Mouse (Mus musculus) stomach, embryonic 14.5 days (tissue): ENCODE measurements at regions not wholly inside any gene's neighbourhood (a gene's known extent, or its start where the extent isn't known, plus 50 kb on each side); places are given as distances from the start of the nearest gene placed in this dataset.

Source experiments
- ATAC-seq: fragments of 200-750 bp; cut with Nextera tagmentation; 2 replicates; pipeline ENCODE4 v1.8.0; 2017; ENCODE audit warnings: low read depth, moderate TSS enrichment; ENCODE audit not compliant: insufficient number of reproducible peaks, insufficient read depth, low FRiP score
- H3K27ac ChIP-seq: fragments of 300-500 bp; sonication (generic); 2 replicates; pipeline ENCODE4 v1.5.1; 2014; ENCODE audit warnings: mild to moderate bottlenecking, low read length, moderate library complexity, mixed read lengths
- H3K27me3 ChIP-seq: fragments of 300-500 bp; sonication (generic); 2 replicates; pipeline ENCODE4 v1.6.1; 2014; ENCODE audit warnings: low read length, control low read depth, mixed read lengths; ENCODE audit not compliant: control insufficient read depth, insufficient read depth
- H3K36me3 ChIP-seq: fragments of 300-500 bp; sonication (generic); 2 replicates; pipeline ENCODE4 v1.6.1; 2014; ENCODE audit warnings: mild to moderate bottlenecking, control low read depth, low read length, moderate library complexity, mixed read lengths; ENCODE audit not compliant: control insufficient read depth, insufficient read depth
- H3K4me1 ChIP-seq: fragments of 300-500 bp; sonication (generic); 2 replicates; pipeline ENCODE4 v1.6.1; 2014; ENCODE audit warnings: low read length, control low read depth, mixed read lengths; ENCODE audit not compliant: control insufficient read depth, insufficient read depth
- H3K4me2 ChIP-seq: fragments of 300-500 bp; sonication (generic); replicated peaks from 2 replicates; pipeline ENCODE4 v1.6.1; 2014; ENCODE audit warnings: low read depth, low read length, control low read depth
- H3K4me3 ChIP-seq: fragments of 300-500 bp; sonication (generic); 2 replicates; pipeline ENCODE4 v1.5.1; 2014; ENCODE audit warnings: low read depth, low read length, control low read depth
- H3K9ac ChIP-seq: fragments of 300-500 bp; sonication (generic); replicated peaks from 2 replicates; pipeline ENCODE4 v1.6.1; 2014; ENCODE audit warnings: low read depth, mild to moderate bottlenecking, control low read depth, low read length, moderate library complexity, mixed read lengths
- H3K9me3 ChIP-seq: fragments of 300-500 bp; sonication (generic); 2 replicates; pipeline ENCODE4 v1.6.1; 2016; ENCODE audit warnings: low read depth, low read length, control low read depth; ENCODE audit not compliant: control insufficient read depth
- WGBS: fragments of 180-500 bp; shearing (Covaris S2); extraction: QIAGEN DNeasy Blood & Tissue Kit; methylation state at CpG from one replicate; pipeline ENCODE4 v1.1.7; 2014; 5-methylcytosine and 5-hydroxymethylcytosine counted together

DNA sequence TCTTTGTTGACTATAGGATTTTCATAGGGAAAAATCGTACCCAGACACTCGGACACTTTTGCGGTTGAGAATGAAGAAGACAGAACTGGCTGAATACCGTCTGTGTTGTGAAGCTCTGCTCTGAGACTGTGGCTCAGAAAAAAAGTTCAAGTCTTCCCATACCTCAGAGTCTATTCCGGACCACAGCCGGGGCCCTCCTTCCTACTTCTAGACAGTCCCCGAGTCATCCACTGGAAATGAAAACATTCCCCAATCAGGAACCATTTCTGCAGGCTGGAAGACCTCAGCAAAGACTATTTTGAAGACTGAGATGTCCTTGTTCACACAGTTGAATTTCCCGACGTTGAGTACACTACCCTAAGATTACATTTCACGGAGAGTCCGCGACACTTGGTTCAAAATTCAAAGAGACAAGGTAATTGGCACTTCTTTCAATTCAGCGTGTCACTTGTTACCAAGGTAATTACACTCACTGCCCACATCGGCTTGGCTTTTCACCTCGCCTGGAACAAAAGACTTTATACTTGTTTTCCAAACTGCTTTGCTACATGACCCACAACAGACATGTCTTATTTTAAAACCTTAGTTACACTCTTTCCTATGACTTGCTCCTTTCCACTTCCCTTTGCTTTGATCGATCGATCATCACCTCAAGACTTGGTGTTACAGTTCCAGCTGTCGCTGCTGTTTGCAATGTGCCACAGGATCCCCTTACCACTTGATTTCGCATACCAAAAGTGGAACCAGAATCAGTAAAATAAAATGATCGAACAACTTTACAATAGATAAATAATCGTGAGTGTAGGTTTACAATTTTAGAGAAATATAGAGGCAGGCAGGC is 219.2 kb upstream of the Pcsk5 start:
- Histone ChIP-seq H3K27ac (no peak overlapping the region), H3K36me3 (no peaks in the 10 kb centered on the region), H3K4me3 (no peak overlapping the region), H3K27me3 (no peaks in the 10 kb centered on the region), H3K4me1 (no peaks in the 10 kb centered on the region), H3K4me2 (no peak overlapping the region), H3K9me3 (no peaks in the 10 kb centered on the region), H3K9ac (no peak overlapping the region)
- ATAC-seq = no peak
- whole genome bisulfite sequencing = 83% methylated on average over 21 of the region's 21 CpGs

GRCm38 (mm10) chr19:18050353-18050752 is 212.9 kb upstream of the Pcsk5 start:
- ATAC-seq = no peak
- H3K27me3 ChIP-seq = no peaks in the 10 kb centered on the region
- 85% methylated on average over 2 of the region's 2 CpGs for WGBS
- no peak overlapping the region for H3K27ac ChIP-seq
- H3K9ac ChIP-seq = no peak overlapping the region
- no peak overlapping the region for H3K4me3 ChIP-seq
- H3K9me3 ChIP-seq = no peaks in the 10 kb centered on the region
- no peak overlapping the region for H3K4me2 ChIP-seq
- no peaks in the 10 kb centered on the region for H3K4me1 ChIP-seq
- no peaks in the 10 kb centered on the region for H3K36me3 ChIP-seq

GRCm38 (mm10) chr19:18034225-18034624 is 196.8 kb upstream of the Pcsk5 start:
- no peak overlapping the region for H3K27ac ChIP-seq
- no peaks in the 10 kb centered on the region for H3K9me3 ChIP-seq
- H3K4me3 ChIP-seq = no peak overlapping the region
- no peaks in the 10 kb centered on the region for H3K27me3 ChIP-seq
- H3K4me2 ChIP-seq = no peak overlapping the region
- no peaks in the 10 kb centered on the region for H3K36me3 ChIP-seq
- 22% methylated on average over 1 of the region's 1 CpGs for WGBS
- ATAC-seq = no peak
- no peak overlapping the region for H3K9ac ChIP-seq
- H3K4me1 ChIP-seq = no peaks in the 10 kb centered on the region

DNA sequence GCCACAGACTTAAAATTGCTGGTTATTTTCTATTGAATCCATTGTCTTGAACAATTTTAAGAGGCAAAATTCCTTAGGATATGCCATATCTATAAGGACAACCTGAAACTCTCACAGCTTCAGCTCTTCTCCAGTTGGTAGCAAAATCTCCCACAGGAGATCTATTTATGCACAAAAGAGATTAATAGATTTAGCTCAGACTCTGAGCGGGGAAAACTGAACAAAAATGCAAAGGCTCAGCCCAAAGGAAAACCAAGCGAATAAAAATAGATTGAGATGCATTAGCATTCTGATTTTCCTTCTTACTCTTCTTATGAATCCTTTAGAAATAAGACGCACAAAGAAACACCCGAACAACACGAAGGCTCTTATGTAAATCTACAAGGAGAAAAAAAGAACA is 196.2 kb upstream of the Pcsk5 start:
- H3K27ac ChIP-seq = no peak overlapping the region
- H3K27me3 ChIP-seq = no peaks in the 10 kb centered on the region
- H3K4me3 ChIP-seq = no peak overlapping the region
- no peak for ATAC-seq
- no peak overlapping the region for H3K9ac ChIP-seq
- no peaks in the 10 kb centered on the region for H3K4me1 ChIP-seq
- WGBS = 86% methylated on average over 5 of the region's 5 CpGs
- no peaks in the 10 kb centered on the region for H3K36me3 ChIP-seq
- H3K9me3 ChIP-seq = no peaks in the 10 kb centered on the region
- no peak overlapping the region for H3K4me2 ChIP-seq

- no peak for ATAC-seq
- no peak overlapping the region for H3K4me3 ChIP-seq
- H3K27ac ChIP-seq = no peak overlapping the region
- H3K9me3 ChIP-seq = no peaks in the 10 kb centered on the region
- WGBS = 64% methylated on average over 4 of the region's 4 CpGs
- no peak overlapping the region for H3K9ac ChIP-seq
- H3K27me3 ChIP-seq = no peaks in the 10 kb centered on the region
- H3K4me1 ChIP-seq = no peaks in the 10 kb centered on the region
- no peak overlapping the region for H3K4me2 ChIP-seq
- no peaks in the 10 kb centered on the region for H3K36me3 ChIP-seq
These were observed 188.4 kb upstream of the Pcsk5 start for GRCm38 (mm10) chr19:18025877-18026276.

- 78% methylated on average over 2 of the region's 2 CpGs for WGBS
- Histone ChIP-seq H3K27me3 (no peaks in the 10 kb centered on the region), H3K4me2 (no peak overlapping the region), H3K4me3 (no peak overlapping the region), H3K9me3 (no peaks in the 10 kb centered on the region), H3K4me1 (no peaks in the 10 kb centered on the region), H3K27ac (no peak overlapping the region), H3K36me3 (no peaks in the 10 kb centered on the region), H3K9ac (no peak overlapping the region)
- no peak for ATAC-seq
These were observed 182.9 kb upstream of the Pcsk5 start for GRCm38 (mm10) chr19:18020351-18020750.

- WGBS = 70% methylated on average over 1 of the region's 1 CpGs
- Histone ChIP-seq H3K9ac (no peak overlapping the region), H3K27ac (no peak overlapping the region), H3K9me3 (no peaks in the 10 kb centered on the region), H3K4me3 (no peak overlapping the region), H3K4me2 (no peak overlapping the region), H3K4me1 (no peaks in the 10 kb centered on the region), H3K27me3 (no peaks in the 10 kb centered on the region), H3K36me3 (no peaks in the 10 kb centered on the region)
- no peak for ATAC-seq
These were observed 177.9 kb upstream of the Pcsk5 start for GRCm38 (mm10) chr19:18015371-18015770.

DNA sequence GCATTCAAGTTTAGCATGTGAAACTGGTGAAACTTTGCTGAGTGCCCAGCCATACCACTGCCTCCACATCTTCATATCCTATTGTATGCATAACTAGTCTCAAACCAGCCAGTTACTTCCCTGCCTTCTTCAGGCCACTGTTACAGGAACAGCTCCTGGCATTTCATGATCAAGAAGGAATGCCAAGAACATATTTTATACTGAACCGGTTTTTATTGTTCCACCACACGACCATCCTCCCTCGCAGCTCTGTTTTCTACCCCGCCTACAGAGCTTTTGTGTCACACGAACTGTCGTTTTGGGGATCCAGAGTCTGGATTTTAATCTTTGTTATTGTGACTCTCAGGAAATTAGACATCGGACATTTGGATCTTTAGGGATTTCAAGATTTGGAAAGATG is 174.6 kb upstream of the Pcsk5 start:
- Histone ChIP-seq H3K36me3 (no peaks in the 10 kb centered on the region), H3K9ac (no peak overlapping the region), H3K27ac (no peak overlapping the region), H3K27me3 (no peaks in the 10 kb centered on the region), H3K9me3 (no peaks in the 10 kb centered on the region), H3K4me1 (no peaks in the 10 kb centered on the region), H3K4me3 (no peak overlapping the region), H3K4me2 (no peak overlapping the region)
- no peak for ATAC-seq
- WGBS = 78% methylated on average over 7 of the region's 7 CpGs

- ATAC-seq = no peak
These were observed 160.1 kb upstream of the Pcsk5 start for GRCm38 (mm10) chr19:17997561-17997960.

More at GRCm38 (mm10) chr19:17997561-17997960, 160.1 kb upstream of the Pcsk5 start:
- Histone ChIP-seq H3K27me3 (no peaks in the 10 kb centered on the region), H3K9me3 (no peaks in the 10 kb centered on the region), H3K4me3 (no peak overlapping the region), H3K4me2 (no peak overlapping the region), H3K9ac (no peak overlapping the region), H3K36me3 (no peaks in the 10 kb centered on the region), H3K27ac (no peak overlapping the region), H3K4me1 (no peaks in the 10 kb centered on the region)
- 88% methylated on average over 3 of the region's 3 CpGs for WGBS
